Mouse (Mus musculus) midbrain, embryonic 16.5 days (tissue): ENCODE measurements at regions not wholly inside any gene's neighbourhood (a gene's known extent, or its start where the extent isn't known, plus 50 kb on each side); places are given as distances from the start of the nearest gene placed in this dataset.

Experiments used
- ATAC-seq: fragments of 200-750 bp; cut with Nextera tagmentation; 2 replicates; pipeline ENCODE4 v1.8.0; 2017; ENCODE audit warnings: moderate TSS enrichment
- H3K27ac ChIP-seq: fragments of 300-500 bp; sonication (generic); 2 replicates; pipeline ENCODE4 v1.5.1; 2014; ENCODE audit warnings: mild to moderate bottlenecking, low read length, mixed read lengths
- H3K27me3 ChIP-seq: fragments of 300-500 bp; sonication (generic); 2 replicates; pipeline ENCODE4 v1.6.1; 2014; ENCODE audit warnings: low read depth, low read length, mixed read lengths; ENCODE audit not compliant: control insufficient read depth, insufficient read depth
- H3K36me3 ChIP-seq: fragments of 300-500 bp; sonication (generic); 2 replicates; pipeline ENCODE4 v1.6.1; 2014; ENCODE audit warnings: mild to moderate bottlenecking, low read length, moderate library complexity, mixed read lengths; ENCODE audit not compliant: control insufficient read depth, insufficient read depth
- H3K4me1 ChIP-seq: fragments of 300-500 bp; sonication (generic); 2 replicates; pipeline ENCODE4 v1.6.1; 2014; ENCODE audit warnings: mild to moderate bottlenecking, low read length, mixed read lengths; ENCODE audit not compliant: control insufficient read depth, insufficient read depth
- H3K4me2 ChIP-seq: fragments of 300-500 bp; sonication (generic); 2 replicates; pipeline ENCODE4 v1.6.1; 2014; ENCODE audit warnings: mild to moderate bottlenecking, low read length, mixed read lengths
- H3K4me3 ChIP-seq: fragments of 300-500 bp; sonication (generic); 2 replicates; pipeline ENCODE4 v1.5.1; 2014; ENCODE audit warnings: low read depth, mild to moderate bottlenecking, low read length, moderate library complexity, mixed read lengths
- H3K9ac ChIP-seq: fragments of 300-500 bp; sonication (generic); 2 replicates; pipeline ENCODE4 v1.6.1; 2014; ENCODE audit warnings: low read depth, low read length, mixed read lengths
- H3K9me3 ChIP-seq: fragments of 300-500 bp; sonication (generic); replicated peaks from 2 replicates; pipeline ENCODE4 v1.6.1; 2014; ENCODE audit warnings: mild to moderate bottlenecking, low read length, mixed read lengths; ENCODE audit not compliant: control insufficient read depth, poor library complexity, severe bottlenecking
- WGBS: fragments of 180-500 bp; shearing (Covaris S2); extraction: QIAGEN DNeasy Blood & Tissue Kit; methylation state at CpG from one replicate; pipeline ENCODE4 v1.1.7; 2014; 5-methylcytosine and 5-hydroxymethylcytosine counted together

DNA sequence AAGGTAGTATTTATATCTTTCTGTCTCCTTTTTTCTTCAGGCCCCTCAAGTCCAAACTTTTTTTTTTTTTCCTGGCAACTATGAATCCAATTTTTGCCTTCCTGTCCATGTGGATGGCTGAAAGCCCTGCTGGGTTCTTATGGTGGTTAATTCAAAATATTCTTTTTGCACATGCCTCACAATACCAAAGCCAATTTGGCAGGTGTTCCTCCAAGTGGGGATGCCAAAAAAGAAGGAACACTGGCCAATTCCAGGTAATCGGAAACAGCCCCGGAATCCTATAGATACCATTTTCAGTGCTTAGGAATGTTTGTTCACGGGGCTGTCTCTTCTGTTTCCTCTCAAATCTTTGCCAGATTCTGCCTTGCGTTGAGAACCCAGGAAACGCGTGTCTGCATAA lies 448.2 kb downstream of the Tmem132b start:
- Histone ChIP-seq H3K9me3 (no peaks in the 10 kb centered on the region), H3K4me3 (no peak overlapping the region), H3K4me2 (no peak overlapping the region), H3K4me1 (no peaks in the 10 kb centered on the region), H3K36me3 (no peaks in the 10 kb centered on the region), H3K9ac (no peak overlapping the region), H3K27me3 (no peaks in the 10 kb centered on the region), H3K27ac (no peak overlapping the region)
- 87% methylated on average over 6 of the region's 6 CpGs for WGBS
- ATAC-seq: no peak

DNA sequence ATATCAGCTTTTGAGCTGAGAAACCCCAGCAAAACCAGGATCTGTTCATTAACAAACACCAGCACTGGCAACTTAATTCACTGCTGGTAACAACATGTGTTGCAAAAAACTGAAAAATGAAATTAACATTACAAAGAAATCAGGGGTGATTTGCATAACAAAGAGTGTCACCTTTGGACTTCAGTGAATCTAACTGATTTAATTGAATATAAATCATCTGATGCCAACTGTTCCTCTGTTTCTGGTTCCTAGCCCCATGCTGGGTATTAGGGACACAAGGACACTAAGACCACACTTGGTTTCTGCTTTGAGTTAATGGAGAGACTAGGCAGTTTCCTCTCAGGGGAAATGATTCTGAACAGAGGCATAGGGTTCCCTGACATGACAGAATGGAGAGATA lies 453.8 kb downstream of the Tmem132b start:
- H3K4me1 ChIP-seq: no peaks in the 10 kb centered on the region
- ATAC-seq: no peak
- no peaks in the 10 kb centered on the region for H3K36me3 ChIP-seq
- no peaks in the 10 kb centered on the region for H3K9me3 ChIP-seq
- no peak overlapping the region for H3K9ac ChIP-seq
- no peak overlapping the region for H3K4me3 ChIP-seq
- no peak overlapping the region for H3K27ac ChIP-seq
- no peak overlapping the region for H3K4me2 ChIP-seq
- no peaks in the 10 kb centered on the region for H3K27me3 ChIP-seq

- Histone ChIP-seq H3K36me3 (no peaks in the 10 kb centered on the region), H3K27ac (no peak overlapping the region), H3K4me2 (no peak overlapping the region), H3K9ac (no peak overlapping the region), H3K4me1 (no peaks in the 10 kb centered on the region), H3K27me3 (no peaks in the 10 kb centered on the region), H3K4me3 (no peak overlapping the region), H3K9me3 (peaks cover 4% of the 10 kb centered on the region; the same call in 1 of the 2 replicates)
- WGBS: 22% methylated on average over 8 of the region's 8 CpGs
- ATAC-seq: no peak
Observed at GRCm38 (mm10) chr5:125997173-125997572, 465.6 kb downstream of the Tmem132b start.

DNA sequence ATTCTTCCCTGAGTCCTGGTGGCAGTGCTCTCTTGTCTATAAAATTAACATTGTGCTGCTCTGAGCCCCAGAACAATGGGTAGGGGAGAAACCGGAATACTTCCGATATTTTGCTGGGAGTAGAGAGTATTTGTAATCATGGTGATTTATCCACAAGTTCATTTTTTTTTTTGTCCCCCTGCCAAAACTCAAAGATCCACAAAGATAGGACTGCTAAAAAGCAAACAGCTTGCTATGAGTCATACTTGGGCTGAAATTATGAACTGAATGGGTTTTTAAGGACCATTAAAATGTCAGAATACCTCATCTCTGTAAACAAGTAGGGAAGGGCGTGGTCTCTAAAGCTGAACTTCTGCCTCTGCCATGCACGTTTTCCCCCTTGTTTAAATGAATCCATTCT lies 476.3 kb downstream of the Tmem132b start:
- Histone ChIP-seq H3K27me3 (no peaks in the 10 kb centered on the region), H3K4me2 (no peak overlapping the region), H3K27ac (no peak overlapping the region)

GRCm38 (mm10) chr5:126008321-126008720 lies 476.7 kb downstream of the Tmem132b start:
- no peaks in the 10 kb centered on the region for H3K4me1 ChIP-seq
- no peaks in the 10 kb centered on the region for H3K27me3 ChIP-seq
- 52% methylated on average over 8 of the region's 8 CpGs for WGBS
- H3K9ac ChIP-seq: no peak overlapping the region
- ATAC-seq: no peak
- H3K4me2 ChIP-seq: no peak overlapping the region
- H3K9me3 ChIP-seq: no peaks in the 10 kb centered on the region
- H3K36me3 ChIP-seq: no peaks in the 10 kb centered on the region
- H3K27ac ChIP-seq: 0 out of 2 replicates have a peak overlapping the region, but pooled peaks have one; percentile 10
- H3K4me3 ChIP-seq: no peak overlapping the region

More for the DNA sequence above, 476.3 kb downstream of the Tmem132b start:
- Histone ChIP-seq H3K4me3 (no peak overlapping the region), H3K9ac (no peak overlapping the region), H3K4me1 (no peaks in the 10 kb centered on the region), H3K9me3 (no peaks in the 10 kb centered on the region), H3K36me3 (no peaks in the 10 kb centered on the region)
- no peak for ATAC-seq
- WGBS: 77% methylated on average over 4 of the region's 4 CpGs

GRCm38 (mm10) chr5:126019781-126020180 lies 488.2 kb downstream of the Tmem132b start:
- 89% methylated on average over 8 of the region's 8 CpGs for WGBS
- no peak overlapping the region for H3K27ac ChIP-seq
- H3K27me3 ChIP-seq: no peaks in the 10 kb centered on the region
- no peak overlapping the region for H3K4me2 ChIP-seq
- ATAC-seq: no peak
- no peaks in the 10 kb centered on the region for H3K4me1 ChIP-seq
- no peaks in the 10 kb centered on the region for H3K9me3 ChIP-seq
- no peak overlapping the region for H3K4me3 ChIP-seq
- no peaks in the 10 kb centered on the region for H3K36me3 ChIP-seq
- H3K9ac ChIP-seq: no peak overlapping the region

GRCm38 (mm10) chr5:126023906-126024305 lies 492.3 kb downstream of the Tmem132b start:
- Histone ChIP-seq H3K27ac (no peak overlapping the region), H3K4me1 (no peaks in the 10 kb centered on the region), H3K9me3 (no peaks in the 10 kb centered on the region), H3K36me3 (no peaks in the 10 kb centered on the region), H3K27me3 (no peaks in the 10 kb centered on the region), H3K4me2 (no peak overlapping the region), H3K9ac (no peak overlapping the region), H3K4me3 (no peak overlapping the region)
- ATAC-seq: no peak
- 52% methylated on average over 2 of the region's 2 CpGs for WGBS

- WGBS: 86% methylated on average over 1 of the region's 1 CpGs
Observed at GRCm38 (mm10) chr5:126034846-126035245, 503.3 kb downstream of the Tmem132b start.

DNA sequence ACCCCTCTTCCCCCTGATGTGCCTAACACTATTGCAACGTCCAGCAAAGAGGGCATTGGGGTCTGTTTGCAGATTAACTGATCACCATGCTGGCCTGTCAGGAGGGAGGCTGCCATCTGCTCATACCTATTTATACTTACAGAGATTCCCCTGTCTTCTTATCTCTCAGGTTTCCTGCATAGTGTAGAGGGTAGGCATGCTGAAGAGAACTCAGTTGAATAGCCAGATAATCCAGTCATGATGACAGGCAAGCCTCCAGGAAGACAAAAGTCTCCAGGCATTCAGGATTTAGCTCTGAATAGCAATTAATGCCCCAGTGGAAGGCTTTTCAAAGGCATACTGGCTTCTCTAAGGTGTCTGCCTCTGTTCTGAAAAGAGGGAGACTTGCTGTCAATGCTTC lies 505.1 kb downstream of the Tmem132b start:
- no peak for ATAC-seq
- 4% methylated on average over 1 of the region's 1 CpGs for WGBS

More at GRCm38 (mm10) chr5:126034846-126035245, 503.3 kb downstream of the Tmem132b start:
- Histone ChIP-seq H3K36me3 (no peaks in the 10 kb centered on the region), H3K4me1 (peaks cover 5% of the 10 kb centered on the region; the same call in 1 of the 2 replicates), H3K4me2 (no peak overlapping the region), H3K27ac (no peak overlapping the region), H3K27me3 (no peaks in the 10 kb centered on the region), H3K9ac (no peak overlapping the region), H3K9me3 (peaks cover 5% of the 10 kb centered on the region; the same call in 1 of the 2 replicates), H3K4me3 (no peak overlapping the region)
- no peak for ATAC-seq

More for the DNA sequence above, 505.1 kb downstream of the Tmem132b start:
- Histone ChIP-seq H3K36me3 (no peaks in the 10 kb centered on the region), H3K4me3 (no peak overlapping the region), H3K4me1 (peaks cover 5% of the 10 kb centered on the region; the same call in 1 of the 2 replicates), H3K27me3 (no peaks in the 10 kb centered on the region), H3K9ac (no peak overlapping the region), H3K27ac (0 out of 2 replicates have a peak overlapping the region, but pooled peaks have one; percentile 34), H3K9me3 (peaks cover 5% of the 10 kb centered on the region; the same call in 1 of the 2 replicates), H3K4me2 (no peak overlapping the region)
